Mouse (Mus musculus) ES-E14 (cell line): ENCODE results near the gene Tcte3. TPM values are rescaled to one million over a fixed set of nuclear protein-coding genes. Genes with fewer than 3 reads are reported as not detected.
"Not testable (repeated sequence)": the region's sequence is repeated elsewhere in the genome, so short reads cannot be mapped to it uniquely, and the experiment has no call there.

Experiments used
- DNase-seq: peaks from one replicate; pipeline ENCODE4 v3.0.0-alpha.2; 2013; ENCODE audit warnings: low read depth, low spot score
- H3K27ac ChIP-seq: 2 replicates; pipeline ENCODE4 v1.5.1; 2012; ENCODE audit warnings: low read depth, mild to moderate bottlenecking, low read length, moderate library complexity, mixed read lengths; ENCODE audit not compliant: poor library complexity, insufficient read depth, severe bottlenecking
- H3K36me3 ChIP-seq: 2 replicates; pipeline ENCODE4 v1.6.1; 2012; ENCODE audit warnings: mild to moderate bottlenecking, low read length, moderate library complexity, mixed read lengths; ENCODE audit not compliant: control insufficient read depth, poor library complexity, insufficient read depth, severe bottlenecking
- H3K4me1 ChIP-seq, 2 experiments: fragments of 150-350 bp in 1 of 2; sonication (generic) in 1 of 2; 2 replicates each; pipeline ENCODE4 v1.6.1; 2012; ENCODE audit warnings: low read length in 2 of 2, mild to moderate bottlenecking in 1 of 2, mixed read lengths in 1 of 2; ENCODE audit not compliant: control insufficient read depth in 2 of 2, insufficient read depth in 2 of 2, poor library complexity in 1 of 2
- H3K4me3 ChIP-seq, 2 experiments: fragments of 150-350 bp in 1 of 2; sonication (generic) in 1 of 2; 2 replicates each; pipeline ENCODE4 v1.5.1; 2012; ENCODE audit warnings: low read length in 2 of 2, low read depth in 1 of 2, mild to moderate bottlenecking in 1 of 2, mixed read lengths in 1 of 2; ENCODE audit not compliant: insufficient read depth in 1 of 2, poor library complexity in 1 of 2, severe bottlenecking in 1 of 2
- H3K9ac ChIP-seq: 2 replicates; pipeline ENCODE4 v1.6.1; 2012; ENCODE audit warnings: low read depth, mild to moderate bottlenecking, low read length, mixed read lengths; ENCODE audit not compliant: poor library complexity, insufficient read depth, severe bottlenecking
- H3K9me3 ChIP-seq: fragments of 150-350 bp; sonication (generic); 2 replicates; pipeline ENCODE4 v1.6.1; 2012; ENCODE audit warnings: low read depth, mild to moderate bottlenecking, low read length; ENCODE audit not compliant: control insufficient read depth, insufficient read depth
- CHD2 ChIP-seq: IDR thresholded peaks from 2 replicates; pipeline ENCODE4 v1.6.1; 2014; ENCODE audit warnings: mild to moderate bottlenecking, low read depth, low read length, inconsistent platforms
- MAFK ChIP-seq: IDR thresholded peaks from 2 replicates; pipeline ENCODE4 v1.6.1; 2014; ENCODE audit warnings: mild to moderate bottlenecking, low read depth, low read length, inconsistent platforms; ENCODE audit not compliant: insufficient read depth
- in situ Hi-C, 2 experiments: fragments of 600-800 bp; cut with MboI; formaldehyde crosslinking; loops; one replicate each; pipeline ENCODE4 v1.15.1; 2025; ENCODE audit warnings: low sequenced_read_pairs in 2 of 2, inconsistent platforms in 1 of 2; ENCODE audit not compliant: unreplicated experiment in 2 of 2
- total RNA-seq: library from RNA; depleted of rRNA; stranded (reverse); fragments of 300-350 nt; gene quantifications from 2 replicates; pipeline ENCODE4 v1.2.3, GENCODE M21; 2012

Gene Tcte3
- total RNA-seq, 1 experiment = 5.4 TPM

DNA sequence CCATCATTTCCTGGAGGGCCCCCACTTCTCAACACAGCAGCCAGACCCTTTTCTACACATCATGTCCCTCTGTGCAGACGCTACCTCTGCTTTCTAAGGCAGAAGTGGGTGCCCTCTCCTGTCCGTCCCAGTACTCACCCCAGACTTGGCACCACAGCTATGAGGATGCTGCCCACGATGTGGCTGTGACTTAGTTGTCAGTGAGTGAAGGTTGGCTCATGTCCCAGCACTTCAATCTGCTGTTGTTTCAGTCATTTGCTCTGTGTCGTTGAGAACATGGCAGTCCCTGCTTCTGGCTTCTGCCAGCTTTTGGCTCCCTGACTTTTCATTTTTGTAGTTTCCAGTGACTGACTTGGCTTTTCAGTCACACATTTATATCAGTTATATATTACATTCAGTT, 14.6 kb upstream of the Tcte3 start:
- Histone ChIP-seq H3K36me3 (peaks cover 28% of the 10 kb centered on the region), H3K4me3 (no peak overlapping the region), H3K9me3 (no peaks in the 10 kb centered on the region), H3K9ac (no peak overlapping the region), H3K4me1 (peaks cover 0 to 2% of the 10 kb centered on the region in 2 experiments; a peak in 1 of 4 replicates), H3K27ac (no peak overlapping the region)
- in situ Hi-C loops = loop anchor here in 1 of 2 experiments (25.0 kb wide), 1 partner anchor 406 kb away; no protein-coding TSS in a partner anchor
- DNase-seq = no peak
- no peak for TF ChIP-seq CHD2
- TF ChIP-seq MAFK = no peak

- Histone ChIP-seq H3K36me3 (peaks cover 19% of the 10 kb centered on the region), H3K27ac (0 out of 2 replicates have a peak overlapping the region, but pooled peaks have one; percentile 40)
- not testable (repeated sequence) for H3K4me3 ChIP-seq, H3K9ac ChIP-seq, DNase-seq, H3K4me1 ChIP-seq, H3K9me3 ChIP-seq
- in situ Hi-C loops = loop anchor here in 1 of 2 experiments (25.0 kb wide), 1 partner anchor 408 kb away; no protein-coding TSS in a partner anchor
Observed at GRCm38 (mm10) chr17:15053829-15054200, 12.5 kb upstream of the Tcte3 start.

DNA sequence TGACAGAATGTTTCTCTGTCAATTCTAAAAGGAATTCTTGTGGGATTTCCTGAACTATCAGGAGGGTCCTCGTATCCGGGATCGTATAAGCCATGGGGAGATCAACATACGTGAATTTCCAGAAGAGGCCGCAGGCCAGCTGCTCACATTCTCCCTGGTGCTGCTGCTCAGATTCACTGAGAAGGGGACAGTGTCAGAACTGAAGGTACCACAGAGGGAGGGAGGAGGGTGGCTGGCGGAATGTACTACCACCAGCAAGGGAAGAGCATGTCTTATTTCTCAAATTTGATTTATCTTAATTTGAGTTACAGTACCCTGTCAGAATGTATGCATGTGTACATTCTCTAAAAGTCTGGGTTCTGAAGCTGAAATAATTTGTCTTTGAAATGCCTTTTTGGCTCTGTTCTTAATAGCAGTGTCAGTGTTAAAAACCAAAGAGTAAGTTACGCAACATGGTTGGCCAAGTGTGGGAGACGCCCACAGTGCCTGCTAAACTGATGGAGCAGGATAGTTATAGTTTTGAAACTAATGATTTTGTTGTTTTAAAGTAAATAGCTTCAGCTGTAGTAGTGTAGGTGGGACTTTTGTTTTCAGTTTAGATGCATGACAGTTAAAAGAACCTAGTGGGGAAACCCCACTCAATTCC, 12.0 kb upstream of the Tcte3 start:
- H3K9me3 ChIP-seq, H3K4me3 ChIP-seq, H3K9ac ChIP-seq, H3K4me1 ChIP-seq, DNase-seq, H3K27ac ChIP-seq: not testable (repeated sequence)
- peaks cover 17% of the 10 kb centered on the region for H3K36me3 ChIP-seq
- in situ Hi-C loops = loop anchor here in 1 of 2 experiments (25.0 kb wide), 1 partner anchor 409 kb away; no protein-coding TSS in a partner anchor

DNA sequence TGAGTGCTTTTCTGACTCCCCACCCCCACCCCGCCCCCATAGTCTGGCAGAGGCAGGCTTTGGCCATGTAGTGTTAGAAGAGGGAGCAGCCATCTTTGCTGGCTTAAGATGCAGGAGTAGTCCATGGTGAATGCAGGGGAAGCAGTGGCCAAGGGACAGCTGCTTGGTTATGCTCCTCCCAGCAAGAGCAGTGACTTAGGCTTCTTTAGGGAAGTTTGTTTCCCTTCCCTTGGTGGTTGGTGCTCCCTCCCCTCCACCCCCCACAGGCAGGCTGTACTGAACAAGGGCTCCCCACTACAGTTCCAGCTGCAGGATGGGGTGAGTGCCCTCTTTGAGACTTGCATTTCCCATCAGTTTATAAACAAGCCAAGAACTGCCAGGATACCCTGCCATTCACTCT, 11.5 kb upstream of the Tcte3 start:
- H3K4me3 ChIP-seq, DNase-seq, H3K9ac ChIP-seq, H3K9me3 ChIP-seq, H3K4me1 ChIP-seq: not testable (repeated sequence)
- Histone ChIP-seq H3K36me3 (peaks cover 14% of the 10 kb centered on the region), H3K27ac (peak overlapping the region; percentile 71)
- in situ Hi-C loops = loop anchor here in 1 of 2 experiments (25.0 kb wide), 1 partner anchor 410 kb away; no protein-coding TSS in a partner anchor

- not testable (repeated sequence) for H3K27ac ChIP-seq, DNase-seq, H3K36me3 ChIP-seq, H3K4me1 ChIP-seq, H3K9me3 ChIP-seq, H3K4me3 ChIP-seq, H3K9ac ChIP-seq
- in situ Hi-C loops = loop anchor here in 1 of 2 experiments (25.0 kb wide), 1 partner anchor 412 kb away; no protein-coding TSS in a partner anchor
Observed at GRCm38 (mm10) chr17:15050338-15050737, 9.1 kb upstream of the Tcte3 start.

GRCm38 (mm10) chr17:15040455-15040854, 833 bp downstream of the Tcte3 start:
- H3K4me1 ChIP-seq, H3K27ac ChIP-seq, DNase-seq, H3K36me3 ChIP-seq, H3K4me3 ChIP-seq, in situ Hi-C loops, H3K9me3 ChIP-seq, H3K9ac ChIP-seq: not testable (repeated sequence)

GRCm38 (mm10) chr17:15031414-15031813, 9.9 kb downstream of the Tcte3 start:
- H3K9me3 ChIP-seq, in situ Hi-C loops, H3K4me3 ChIP-seq, H3K9ac ChIP-seq, H3K4me1 ChIP-seq, H3K27ac ChIP-seq, DNase-seq, H3K36me3 ChIP-seq: not testable (repeated sequence)

- H3K9ac ChIP-seq, in situ Hi-C loops, H3K4me1 ChIP-seq, H3K36me3 ChIP-seq, DNase-seq, H3K4me3 ChIP-seq, H3K9me3 ChIP-seq, H3K27ac ChIP-seq: not testable (repeated sequence)
Observed at GRCm38 (mm10) chr17:15025513-15025912, 15.8 kb downstream of the Tcte3 start.
